Mouse (Mus musculus) T-cell, adult 2 months (primary cell): Measurements from ENCODE around the gene Fmnl3.
A peak's percentile ranks its signal among the peaks of the same experiment; 100 is the strongest.

Experiments
- DNase-seq: peaks from one replicate; pipeline ENCODE4 v3.0.0; 2022; ENCODE audit warnings: low spot score

The Fmnl3 gene

GRCm38 (mm10) chr15:99342194-99342981 lies 27.9 kb downstream of the Fmnl3 start:
- no peak for DNase-seq

- DNase-seq = peak; percentile 82
Observed at GRCm38 (mm10) chr15:99341102-99341501, 29.2 kb downstream of the Fmnl3 start.

- no peak for DNase-seq
Observed at GRCm38 (mm10) chr15:99339669-99340068, 30.6 kb downstream of the Fmnl3 start.

- DNase-seq = no peak
Observed at GRCm38 (mm10) chr15:99338916-99339315, 31.4 kb downstream of the Fmnl3 start.

GRCm38 (mm10) chr15:99335801-99336320 lies 34.4 kb downstream of the Fmnl3 start:
- DNase-seq = peak; percentile 47

- DNase-seq = no peak
Observed at GRCm38 (mm10) chr15:99334500-99334899, 35.8 kb downstream of the Fmnl3 start.

- no peak for DNase-seq
Observed at GRCm38 (mm10) chr15:99333676-99334065, 36.6 kb downstream of the Fmnl3 start.

GRCm38 (mm10) chr15:99332921-99333675 lies 37.2 kb downstream of the Fmnl3 start:
- peak; percentile 87 for DNase-seq

- no peak for DNase-seq
Observed at GRCm38 (mm10) chr15:99332111-99332510, 38.2 kb downstream of the Fmnl3 start.

GRCm38 (mm10) chr15:99331341-99331740 lies 38.9 kb downstream of the Fmnl3 start:
- no peak for DNase-seq

- DNase-seq = no peak
Observed at GRCm38 (mm10) chr15:99330324-99330723, 40.0 kb downstream of the Fmnl3 start.

- DNase-seq = no peak
Observed at GRCm38 (mm10) chr15:99328011-99328410, 42.3 kb downstream of the Fmnl3 start.

GRCm38 (mm10) chr15:99326959-99327358 lies 43.3 kb downstream of the Fmnl3 start:
- DNase-seq = peak; percentile 60

- no peak for DNase-seq
Observed at GRCm38 (mm10) chr15:99326407-99326806, 43.9 kb downstream of the Fmnl3 start.

- DNase-seq = no peak
Observed at GRCm38 (mm10) chr15:99325598-99325997, 44.7 kb downstream of the Fmnl3 start.

- no peak for DNase-seq
Observed at GRCm38 (mm10) chr15:99324151-99324550, 46.1 kb downstream of the Fmnl3 start.

- no peak for DNase-seq
Observed at GRCm38 (mm10) chr15:99320978-99321377, 49.3 kb downstream of the Fmnl3 start.

GRCm38 (mm10) chr15:99320168-99320674 lies 50.1 kb downstream of the Fmnl3 start:
- no peak for DNase-seq

- no peak for DNase-seq
Observed at GRCm38 (mm10) chr15:99319411-99319871, 50.8 kb downstream of the Fmnl3 start.

GRCm38 (mm10) chr15:99318861-99319410 lies 51.3 kb downstream of the Fmnl3 start:
- DNase-seq = no peak

- no peak for DNase-seq
Observed at GRCm38 (mm10) chr15:99318071-99318470, 52.2 kb downstream of the Fmnl3 start.

GRCm38 (mm10) chr15:99317267-99317651 lies 53.0 kb downstream of the Fmnl3 start:
- no peak for DNase-seq
